Mouse (Mus musculus) embryonic facial prominence, embryonic 13.5 days (tissue): ENCODE measurements around the gene Rusc2. TPM values are rescaled to one million over a fixed set of nuclear protein-coding genes. Genes with fewer than 3 reads are reported as not detected.

Experiments
- ATAC-seq: fragments of 200-750 bp; cut with Nextera tagmentation; 2 replicates; pipeline ENCODE4 v1.8.0; 2017; ENCODE audit warnings: low read depth; ENCODE audit not compliant: insufficient number of reproducible peaks, insufficient read depth, low FRiP score, low TSS enrichment
- H3K27ac ChIP-seq: fragments of 300-500 bp; sonication (generic); 2 replicates; pipeline ENCODE4 v1.5.1; 2015; ENCODE audit warnings: moderate library complexity, mild to moderate bottlenecking, inconsistent platforms
- H3K27me3 ChIP-seq: fragments of 300-500 bp; sonication (generic); 2 replicates; pipeline ENCODE4 v1.6.1; 2015; ENCODE audit warnings: mild to moderate bottlenecking, inconsistent platforms
- H3K36me3 ChIP-seq: fragments of 300-500 bp; sonication (generic); 2 replicates; pipeline ENCODE4 v1.6.1; 2015; ENCODE audit warnings: mild to moderate bottlenecking, inconsistent platforms
- H3K4me1 ChIP-seq: fragments of 300-500 bp; sonication (generic); 2 replicates; pipeline ENCODE4 v1.6.1; 2015; ENCODE audit warnings: inconsistent platforms
- H3K4me2 ChIP-seq: fragments of 300-500 bp; sonication (generic); 2 replicates; pipeline ENCODE4 v1.6.1; 2015; ENCODE audit warnings: moderate library complexity, mild to moderate bottlenecking, inconsistent platforms
- H3K4me3 ChIP-seq: fragments of 300-500 bp; sonication (generic); 2 replicates; pipeline ENCODE4 v1.5.1; 2015; ENCODE audit warnings: mild to moderate bottlenecking, inconsistent platforms
- H3K9ac ChIP-seq: fragments of 300-500 bp; sonication (generic); 2 replicates; pipeline ENCODE4 v1.6.1; 2015; ENCODE audit warnings: mild to moderate bottlenecking, inconsistent platforms
- H3K9me3 ChIP-seq: fragments of 300-500 bp; sonication (generic); 2 replicates; pipeline ENCODE4 v1.6.1; 2016; ENCODE audit warnings: inconsistent platforms
- WGBS: fragments of 180-500 bp; shearing (Covaris S2); methylation state at CpG from one replicate; pipeline ENCODE4 v1.1.7; 2015; ENCODE audit warnings: mixed read lengths; 5-methylcytosine and 5-hydroxymethylcytosine counted together
- polyA plus RNA-seq: library from polyadenylated mRNA; unstranded; fragments of >200 nt; fragmentation: Nextera tagmentation; extraction: Ambion mirVana; gene quantifications from 2 replicates; pipeline ENCODE4 v1.2.1, GENCODE M21; 2015

Rusc2 gene
- polyA plus RNA-seq, 1 experiment from 2014 or later = 13.1 TPM

DNA sequence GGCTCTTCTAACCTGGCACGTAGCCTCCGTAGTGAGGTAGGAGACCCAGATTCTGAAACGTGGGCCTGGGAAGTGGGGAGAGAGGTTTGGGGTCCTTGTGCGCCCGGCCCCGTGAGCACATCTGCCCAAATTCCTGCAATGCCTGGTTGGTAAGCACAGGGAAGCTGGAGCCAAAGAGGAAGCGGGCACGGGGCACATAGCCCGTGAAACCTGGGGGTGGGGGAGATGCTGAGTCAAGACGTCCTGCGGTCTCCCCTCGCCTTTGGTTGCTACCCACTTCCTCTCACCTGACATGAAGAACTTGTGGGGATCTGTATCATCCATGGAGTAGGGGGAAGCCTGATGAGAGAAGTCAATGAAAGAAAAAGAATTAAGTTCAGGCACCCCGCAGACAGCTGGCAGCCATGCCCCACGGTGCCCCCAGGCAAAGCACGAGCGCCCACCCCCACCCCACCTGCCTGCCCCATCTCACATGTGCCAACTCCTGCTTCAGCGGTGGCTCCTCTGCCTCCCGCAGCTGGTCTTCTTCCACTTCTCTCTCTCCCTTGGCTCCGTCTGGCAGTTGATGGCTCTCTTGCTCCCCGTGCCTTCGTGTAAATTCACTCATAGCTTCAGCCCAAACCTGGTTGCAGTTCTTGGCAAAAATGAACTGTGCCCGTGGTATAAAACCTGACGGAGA is 45.9 kb downstream of the Rusc2 start:
- H3K27me3 ChIP-seq = peaks cover 63% of the 10 kb centered on the region
- peak overlapping the region; percentile 41; the same call in 1 of the 2 replicates for H3K9ac ChIP-seq
- H3K4me2 ChIP-seq = peak overlapping the region; percentile 25; the same call in 1 of the 2 replicates
- no peak overlapping the region for H3K27ac ChIP-seq
- no peak for ATAC-seq
- H3K36me3 ChIP-seq = peaks cover 41% of the 10 kb centered on the region
- no peaks in the 10 kb centered on the region for H3K9me3 ChIP-seq
- 25% methylated on average over 23 of the region's 23 CpGs for WGBS
- H3K4me1 ChIP-seq = peaks cover 35% of the 10 kb centered on the region
- H3K4me3 ChIP-seq = peak overlapping the region; percentile 12

DNA sequence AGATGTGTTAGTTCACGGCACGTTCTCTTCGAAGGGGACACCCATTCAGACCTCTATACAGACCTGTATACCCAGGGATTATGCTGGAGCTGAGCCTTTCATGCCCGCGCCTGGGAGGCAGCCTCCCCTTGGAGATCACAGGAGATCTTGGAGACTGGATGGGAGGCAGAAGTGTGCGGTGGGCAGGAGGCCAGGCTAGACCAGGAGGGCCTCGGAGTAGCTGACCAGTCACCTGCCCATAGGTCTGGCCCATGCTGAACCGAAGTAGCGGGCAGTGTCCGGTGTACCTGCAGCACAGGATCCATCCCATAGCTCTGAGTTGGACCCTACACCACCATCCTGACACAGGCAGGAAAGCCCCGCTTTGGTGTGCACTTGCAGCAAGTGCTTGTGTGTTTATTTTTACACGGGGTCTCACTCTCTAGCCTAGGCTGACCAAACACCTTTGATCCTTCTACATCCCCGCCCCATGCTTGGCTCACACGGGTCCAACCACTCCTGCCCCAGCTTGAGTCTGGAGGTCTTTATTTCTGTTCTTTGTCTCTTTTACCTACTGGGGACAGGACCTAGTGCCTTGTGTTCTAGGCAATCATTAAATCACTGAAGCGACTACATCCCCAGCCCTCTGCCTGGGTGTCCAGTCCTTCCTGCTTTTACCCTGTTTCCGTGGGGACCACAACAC is 46.5 kb downstream of the Rusc2 start:
- ATAC-seq = no peak
- peaks cover 63% of the 10 kb centered on the region for H3K27me3 ChIP-seq
- no peak overlapping the region for H3K4me2 ChIP-seq
- H3K9me3 ChIP-seq = no peaks in the 10 kb centered on the region
- H3K27ac ChIP-seq = no peak overlapping the region
- peaks cover 34% of the 10 kb centered on the region for H3K36me3 ChIP-seq
- H3K4me3 ChIP-seq = no peak overlapping the region
- H3K4me1 ChIP-seq = peaks cover 35% of the 10 kb centered on the region
- H3K9ac ChIP-seq = no peak overlapping the region
- 32% methylated on average over 16 of the region's 16 CpGs for WGBS

DNA sequence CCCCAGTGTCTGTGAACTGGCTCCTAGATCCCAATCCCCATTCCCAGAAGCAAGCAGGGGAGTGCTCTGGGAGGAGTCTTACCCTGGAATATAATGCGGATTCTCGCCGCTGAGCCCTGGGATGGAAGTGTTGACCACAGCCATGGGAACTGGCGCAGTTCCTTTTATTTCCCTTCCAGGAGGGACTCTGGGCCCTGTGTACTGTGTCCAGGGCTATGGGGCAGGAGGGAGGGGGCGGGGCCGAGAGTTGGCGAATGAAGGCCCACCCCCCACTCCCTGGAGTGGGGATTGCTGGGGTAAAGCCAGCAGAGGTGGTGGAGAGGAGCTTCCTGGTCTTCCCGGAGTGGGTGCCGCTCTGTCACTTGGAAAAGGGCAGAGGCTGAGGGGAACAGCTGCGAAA is 47.2 kb downstream of the Rusc2 start, which contains the start of gene Fam166b:
Gene Fam166b, minus strand, starts transcription at position 189 of the 400 bp plus-strand sequence.
- 7% methylated on average over 10 of the region's 10 CpGs for WGBS
- H3K4me2 ChIP-seq = peak within 1 kb of the TSS; percentile 24; the same call in 1 of the 2 replicates
- H3K4me3 ChIP-seq = no peak within 1 kb of the TSS
- H3K36me3 ChIP-seq = peaks cover 28% of the 10 kb centered on the region
- H3K9me3 ChIP-seq = no peaks in the 10 kb centered on the region
- peaks cover 58% of the 10 kb centered on the region for H3K27me3 ChIP-seq
- peaks cover 35% of the 10 kb centered on the region for H3K4me1 ChIP-seq
- no peak within 1 kb of the TSS for H3K27ac ChIP-seq
- H3K9ac ChIP-seq = no peak within 1 kb of the TSS
- ATAC-seq = no peak

DNA sequence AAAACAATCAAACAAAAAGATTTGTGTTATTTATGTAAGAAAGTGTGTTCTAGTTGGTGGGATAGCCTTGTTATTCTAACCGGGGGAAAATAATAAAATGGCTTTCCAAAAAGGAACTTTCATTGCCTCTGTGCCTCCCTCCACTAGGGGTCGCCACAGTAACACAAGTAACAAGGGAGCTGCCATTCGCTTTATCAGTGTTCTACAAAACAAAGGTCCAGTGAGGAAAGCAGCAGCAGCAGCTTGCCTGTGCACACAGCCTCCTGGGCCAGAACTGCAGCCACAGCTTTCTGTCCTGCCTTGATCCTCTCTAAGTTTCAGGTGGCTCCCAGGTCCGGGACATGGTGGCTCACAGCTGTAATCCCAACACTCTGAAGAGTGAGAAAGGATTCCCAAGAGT is 49.9 kb downstream of the Rusc2 start:
- no peak overlapping the region for H3K27ac ChIP-seq
- ATAC-seq = no peak
- 4% methylated on average over 4 of the region's 4 CpGs for WGBS

DNA sequence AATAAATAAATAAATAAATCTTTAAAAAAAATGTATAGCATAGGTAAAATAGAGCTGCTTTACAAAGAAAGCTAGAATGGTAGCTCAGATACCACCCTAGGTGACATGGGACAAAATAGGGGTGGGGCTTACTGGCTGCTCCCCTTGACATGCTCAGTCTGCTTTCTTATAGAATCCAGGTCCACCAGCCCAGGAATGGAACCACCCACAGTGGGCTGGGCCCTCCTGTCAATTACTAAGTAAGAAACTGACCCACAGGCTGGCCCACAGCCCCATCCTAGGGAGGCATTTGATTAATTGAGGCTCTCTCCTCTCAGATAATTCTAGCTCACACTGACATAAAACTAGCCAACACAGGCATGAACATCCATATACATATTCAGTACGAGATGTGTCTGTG is 51.1 kb downstream of the Rusc2 start:
- Histone ChIP-seq H3K9me3 (no peaks in the 10 kb centered on the region), H3K4me3 (no peak overlapping the region), H3K4me2 (no peak overlapping the region), H3K9ac (no peak overlapping the region), H3K36me3 (no peaks in the 10 kb centered on the region), H3K27ac (no peak overlapping the region), H3K27me3 (peaks cover 19% of the 10 kb centered on the region), H3K4me1 (peaks cover 7% of the 10 kb centered on the region)
- no peak for ATAC-seq
- WGBS = 80% methylated on average over 1 of the region's 1 CpGs

More for the DNA sequence above, 49.9 kb downstream of the Rusc2 start:
- H3K4me3 ChIP-seq = no peak overlapping the region
- H3K27me3 ChIP-seq = peaks cover 30% of the 10 kb centered on the region
- H3K9me3 ChIP-seq = no peaks in the 10 kb centered on the region
- no peak overlapping the region for H3K9ac ChIP-seq
- H3K36me3 ChIP-seq = peaks cover under 1% of the 10 kb centered on the region; the same call in 1 of the 2 replicates
- H3K4me2 ChIP-seq = no peak overlapping the region
- H3K4me1 ChIP-seq = peaks cover 16% of the 10 kb centered on the region

DNA sequence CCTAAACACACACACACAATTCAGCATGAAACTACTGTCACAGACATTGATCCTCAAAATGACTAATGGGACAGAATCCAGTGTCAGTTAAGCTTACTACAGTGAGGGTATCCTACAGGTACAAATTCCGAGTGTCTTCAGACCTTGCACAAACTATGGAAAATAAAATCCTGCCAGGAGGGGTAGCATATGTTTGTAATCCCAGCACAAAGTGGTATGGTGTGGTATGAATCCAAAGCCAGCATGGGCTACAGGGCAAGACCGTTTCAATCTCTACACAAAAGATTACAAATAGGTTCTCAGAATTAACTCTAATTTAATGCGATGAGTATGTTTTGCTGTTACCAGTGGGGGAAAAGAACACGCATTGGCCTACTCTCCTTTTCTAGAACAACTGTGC is 59.9 kb downstream of the Rusc2 start, which contains the start of gene Tesk1:
Gene Tesk1, plus strand, starts transcription at position 301 of the 400 bp plus-strand sequence.
- no peak; the same call in 1 of the 2 replicates for ATAC-seq
- peaks cover 14% of the 10 kb centered on the region for H3K4me1 ChIP-seq
- WGBS = 22% methylated on average over 4 of the region's 4 CpGs

DNA sequence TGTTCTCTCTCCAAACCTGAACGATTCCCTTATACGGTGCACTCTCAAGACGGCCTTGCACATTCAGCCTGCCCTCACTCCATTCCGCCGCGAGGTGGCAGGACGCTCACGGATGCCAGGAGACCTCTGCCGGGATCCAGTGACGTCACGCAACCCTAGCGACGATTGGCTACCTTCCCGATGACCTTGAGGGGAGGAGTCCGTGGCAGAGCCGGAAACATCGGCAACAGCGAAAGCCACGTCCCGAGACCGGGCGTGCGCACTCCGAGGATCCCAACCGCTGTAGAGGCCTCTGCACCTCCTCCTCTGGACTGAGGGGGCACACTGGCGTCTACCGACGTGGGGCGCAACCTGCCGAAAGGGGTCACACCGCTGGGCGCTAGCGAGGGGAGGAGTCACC is 60.3 kb downstream of the Rusc2 start:
- Histone ChIP-seq H3K4me3 (peak overlapping the region; percentile 98), H3K9ac (peak overlapping the region; percentile 97), H3K27me3 (no peaks in the 10 kb centered on the region), H3K27ac (peak overlapping the region; percentile 92), H3K4me2 (peak overlapping the region; percentile 92), H3K4me1 (peaks cover 14% of the 10 kb centered on the region), H3K36me3 (peaks cover 23% of the 10 kb centered on the region), H3K9me3 (no peaks in the 10 kb centered on the region)
- WGBS = 0% methylated on average over 33 of the region's 33 CpGs
- ATAC-seq = peak; percentile 90

More for the DNA sequence above, 59.9 kb downstream of the Rusc2 start, which contains the start of gene Tesk1:
- no peaks in the 10 kb centered on the region for H3K9me3 ChIP-seq
- peaks cover 19% of the 10 kb centered on the region for H3K36me3 ChIP-seq
- H3K27me3 ChIP-seq = no peaks in the 10 kb centered on the region
- peak within 1 kb of the TSS; percentile 92 for H3K27ac ChIP-seq
- peak within 1 kb of the TSS; percentile 97 for H3K9ac ChIP-seq
- peak within 1 kb of the TSS; percentile 92 for H3K4me2 ChIP-seq
- H3K4me3 ChIP-seq = peak within 1 kb of the TSS; percentile 98

DNA sequence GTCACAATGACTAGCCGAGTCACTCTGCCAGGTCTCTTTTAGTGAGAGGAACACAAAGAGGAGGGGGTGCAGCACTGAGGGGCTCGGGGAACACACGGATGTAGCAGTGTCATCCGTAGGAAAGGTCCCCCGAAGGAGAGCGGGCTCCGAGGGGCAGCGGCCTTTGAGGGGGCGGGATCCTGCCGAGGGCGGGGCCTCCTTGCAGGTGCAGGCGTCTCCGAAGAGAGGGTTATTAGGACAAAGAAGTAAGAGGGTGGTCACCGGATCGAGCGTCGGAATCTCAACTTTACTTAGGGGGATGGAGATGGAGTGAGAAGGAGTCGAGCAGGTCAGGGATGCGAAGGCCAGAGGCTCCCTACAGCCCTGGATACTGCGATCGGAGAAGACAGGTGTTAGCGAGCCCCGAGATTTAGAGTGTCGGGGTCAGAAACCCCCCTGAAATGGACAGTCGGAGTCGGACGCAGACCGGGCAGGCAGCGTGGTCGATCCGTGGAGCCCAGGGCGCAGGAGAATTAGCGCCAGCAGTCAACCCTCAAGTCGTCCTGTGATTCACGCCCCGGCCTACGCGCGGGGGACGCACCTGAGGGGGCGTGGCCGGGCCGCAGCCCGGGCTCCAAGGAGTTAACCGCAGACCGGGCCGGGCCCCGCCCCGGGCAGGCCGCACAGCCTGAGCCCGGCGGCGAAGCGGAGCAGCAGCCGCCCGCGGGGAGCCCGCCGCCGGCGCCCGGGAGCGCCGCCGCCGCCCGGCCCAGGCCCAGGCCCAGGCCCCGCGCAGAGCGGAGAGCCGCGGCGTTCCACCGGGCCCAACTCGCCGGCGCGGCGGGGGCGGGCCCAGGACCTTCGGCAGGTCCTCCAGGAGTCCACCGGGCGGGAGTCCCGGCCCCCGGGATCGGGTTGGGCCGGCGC is 60.9 kb downstream of the Rusc2 start:
- WGBS = under 1% methylated on average over 63 of the region's 88 CpGs
- H3K4me3 ChIP-seq = peak overlapping the region; percentile 98
- H3K36me3 ChIP-seq = peaks cover 30% of the 10 kb centered on the region
- peak overlapping the region; percentile 92 for H3K27ac ChIP-seq
- no peaks in the 10 kb centered on the region for H3K9me3 ChIP-seq
- peak; percentile 48 for ATAC-seq
- no peaks in the 10 kb centered on the region for H3K27me3 ChIP-seq
- H3K9ac ChIP-seq = peak overlapping the region; percentile 97
- peak overlapping the region; percentile 92 for H3K4me2 ChIP-seq
- H3K4me1 ChIP-seq = peaks cover 14% of the 10 kb centered on the region

DNA sequence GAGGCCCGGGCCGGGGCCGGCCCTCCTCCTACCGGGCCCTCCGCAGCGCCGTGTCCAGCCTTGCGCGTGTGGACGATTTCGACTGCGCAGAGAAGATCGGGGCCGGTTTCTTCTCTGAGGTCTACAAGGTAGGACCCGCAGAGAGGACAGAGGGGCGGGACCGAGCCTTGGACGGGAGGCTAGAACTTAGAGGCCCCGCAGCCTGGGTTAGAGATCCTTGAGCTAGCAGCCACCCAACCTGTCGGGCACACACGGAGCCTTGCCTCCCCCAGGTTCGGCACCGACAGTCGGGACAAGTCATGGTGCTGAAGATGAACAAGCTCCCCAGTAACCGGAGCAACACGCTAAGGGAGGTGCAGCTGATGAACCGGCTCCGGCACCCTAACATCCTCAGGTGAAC is 61.7 kb downstream of the Rusc2 start:
- no peaks in the 10 kb centered on the region for H3K27me3 ChIP-seq
- no peak for ATAC-seq
- peak overlapping the region; percentile 92 for H3K27ac ChIP-seq
- H3K36me3 ChIP-seq = peaks cover 38% of the 10 kb centered on the region
- H3K9me3 ChIP-seq = no peaks in the 10 kb centered on the region
- peak overlapping the region; percentile 92 for H3K4me2 ChIP-seq
- peak overlapping the region; percentile 97 for H3K9ac ChIP-seq
- peaks cover 14% of the 10 kb centered on the region for H3K4me1 ChIP-seq
- 1% methylated on average over 28 of the region's 28 CpGs for WGBS
- H3K4me3 ChIP-seq = peak overlapping the region; percentile 98

DNA sequence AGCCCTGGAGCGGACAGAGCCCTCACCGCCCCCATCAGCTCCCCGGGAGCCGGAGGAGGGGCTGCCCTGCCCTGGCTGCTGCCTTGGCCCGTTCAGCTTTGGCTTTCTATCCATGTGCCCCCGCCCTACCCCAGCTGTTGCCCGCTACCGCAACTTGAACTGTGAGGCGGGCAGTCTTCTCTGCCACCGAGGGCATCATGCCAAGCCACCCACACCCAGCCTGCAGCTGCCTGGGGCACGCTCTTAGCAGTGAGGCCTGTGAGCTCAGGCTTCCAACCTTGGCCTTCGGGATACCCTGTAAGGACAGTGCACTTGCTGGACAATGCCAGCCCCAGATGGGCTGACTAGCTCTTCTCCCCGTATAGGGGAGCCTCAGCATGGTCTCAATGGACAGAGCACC is 65.5 kb downstream of the Rusc2 start:
- H3K9ac ChIP-seq = no peak overlapping the region
- 84% methylated on average over 13 of the region's 13 CpGs for WGBS

DNA sequence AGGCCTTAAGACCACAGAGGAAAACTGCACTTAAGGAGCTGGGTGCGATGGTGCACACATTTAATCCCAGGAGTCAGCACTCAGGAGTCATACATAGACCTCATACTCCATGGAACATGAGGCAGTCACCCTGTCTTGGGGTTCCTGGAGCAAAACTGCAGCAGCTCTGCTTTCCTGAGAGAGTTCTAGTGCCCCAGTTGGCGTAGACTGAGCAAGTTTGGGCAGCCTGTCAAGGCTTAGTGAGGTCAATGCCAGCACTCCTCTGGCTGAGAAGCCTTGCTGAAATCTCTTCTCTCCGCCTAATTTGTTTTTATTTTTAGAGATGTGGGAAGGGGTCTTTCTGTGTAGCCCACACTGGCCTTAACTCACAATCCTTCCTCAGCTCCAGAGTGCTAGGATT is 66.8 kb downstream of the Rusc2 start:
- 87% methylated on average over 3 of the region's 3 CpGs for WGBS
- peaks cover 24% of the 10 kb centered on the region for H3K4me1 ChIP-seq

More for the DNA sequence above, 65.5 kb downstream of the Rusc2 start:
- Histone ChIP-seq H3K9me3 (no peaks in the 10 kb centered on the region), H3K27ac (no peak overlapping the region), H3K4me2 (no peak overlapping the region), H3K27me3 (peaks cover 2% of the 10 kb centered on the region), H3K4me3 (no peak overlapping the region), H3K4me1 (peaks cover 18% of the 10 kb centered on the region), H3K36me3 (peaks cover 40% of the 10 kb centered on the region)
- no peak for ATAC-seq

More for the DNA sequence above, 66.8 kb downstream of the Rusc2 start:
- Histone ChIP-seq H3K27me3 (peaks cover 14% of the 10 kb centered on the region), H3K4me2 (no peak overlapping the region), H3K36me3 (peaks cover 40% of the 10 kb centered on the region), H3K9ac (no peak overlapping the region), H3K27ac (no peak overlapping the region), H3K9me3 (no peaks in the 10 kb centered on the region), H3K4me3 (no peak overlapping the region)
- ATAC-seq = no peak
